Mouse (Mus musculus) cerebellum, adult 2 months (tissue): Measurements from ENCODE around the gene Plppr2.

Source experiments
- CTCF ChIP-seq: fragments of 200-500 bp; IDR thresholded peaks from 2 replicates; pipeline ENCODE4 v1.5.1; 2011; ENCODE audit warnings: low read depth, mild to moderate bottlenecking, control low read depth, low read length, moderate library complexity, borderline replicate concordance; ENCODE audit not compliant: insufficient read depth
- POLR2A ChIP-seq: fragments of 200-500 bp; IDR thresholded peaks from 2 replicates; pipeline ENCODE4 v1.6.1; 2011; ENCODE audit warnings: low read length, control low read depth, borderline replicate concordance; ENCODE audit not compliant: insufficient read depth

- TF ChIP-seq CTCF (no peak), POLR2A (peak; percentile 63)
Measured at GRCm38 (mm10) chr9:21955570-21956281, 18.9 kb downstream of the Plppr2 start, which contains the start of gene Swsap1.
